Mouse (Mus musculus) heart, embryonic 11.5 days (tissue): ENCODE measurements at regions not wholly inside any gene's neighbourhood (a gene's known extent, or its start where the extent isn't known, plus 50 kb on each side); places are given as distances from the start of the nearest gene placed in this dataset.

Experiments used
- ATAC-seq: fragments of 200-750 bp; cut with Nextera tagmentation; replicated peaks from 2 replicates; pipeline ENCODE4 v1.8.0; 2017; ENCODE audit warnings: moderate library complexity; ENCODE audit not compliant: insufficient number of reproducible peaks, low FRiP score, low TSS enrichment
- H3K27ac ChIP-seq: fragments of 300-500 bp; sonication (generic); 2 replicates; pipeline ENCODE4 v1.5.1; 2014; ENCODE audit warnings: mild to moderate bottlenecking, low read depth, low read length
- H3K27me3 ChIP-seq: fragments of 300-500 bp; sonication (generic); 2 replicates; pipeline ENCODE4 v1.6.1; 2014; ENCODE audit warnings: mild to moderate bottlenecking, low read length, mixed read lengths; ENCODE audit not compliant: control insufficient read depth, insufficient read depth
- H3K36me3 ChIP-seq: fragments of 300-500 bp; sonication (generic); 2 replicates; pipeline ENCODE4 v1.6.1; 2014; ENCODE audit warnings: mild to moderate bottlenecking, low read length, moderate library complexity, mixed read lengths; ENCODE audit not compliant: control insufficient read depth, insufficient read depth
- H3K4me1 ChIP-seq: fragments of 300-500 bp; sonication (generic); 2 replicates; pipeline ENCODE4 v1.6.1; 2014; ENCODE audit warnings: low read length; ENCODE audit not compliant: control insufficient read depth, insufficient read depth
- H3K4me2 ChIP-seq: fragments of 300-500 bp; sonication (generic); 2 replicates; pipeline ENCODE4 v1.6.1; 2014; ENCODE audit warnings: mild to moderate bottlenecking, moderate library complexity
- H3K4me3 ChIP-seq: fragments of 300-500 bp; sonication (generic); 2 replicates; pipeline ENCODE4 v1.5.1; 2014; ENCODE audit warnings: low read depth, low read length
- H3K9ac ChIP-seq: fragments of 300-500 bp; sonication (generic); 2 replicates; pipeline ENCODE4 v1.6.1; 2014; ENCODE audit warnings: mild to moderate bottlenecking, low read depth, low read length, moderate library complexity
- H3K9me3 ChIP-seq: fragments of 300-500 bp; sonication (generic); replicated peaks from 2 replicates; pipeline ENCODE4 v1.6.1; 2016; ENCODE audit warnings: low read length; ENCODE audit not compliant: control insufficient read depth
- WGBS: fragments of 180-500 bp; shearing (Covaris S2); extraction: QIAGEN DNeasy Blood & Tissue Kit; methylation state at CpG from one replicate; pipeline ENCODE4 v1.1.7; 2014; ENCODE audit not compliant: insufficient replicate concordance; 5-methylcytosine and 5-hydroxymethylcytosine counted together

- ATAC-seq: no peak
- WGBS: 34% methylated on average over 7 of the region's 7 CpGs
- no peaks in the 10 kb centered on the region for H3K36me3 ChIP-seq
These were observed 1020.5 kb downstream of the 9330182O14Rik start for GRCm38 (mm10) chr15:41154551-41155151.

GRCm38 (mm10) chr15:41155169-41155638 lies 1021.0 kb downstream of the 9330182O14Rik start:
- H3K4me2 ChIP-seq: peak overlapping the region; percentile 71
- H3K27ac ChIP-seq: peak overlapping the region; percentile 73
- 0 out of 2 replicates have a peak, but pooled peaks have one; percentile 39 for ATAC-seq
- H3K9ac ChIP-seq: peak overlapping the region; percentile 72
- peak overlapping the region; percentile 33 for H3K4me3 ChIP-seq
- WGBS: 9% methylated on average over 16 of the region's 16 CpGs
- no peaks in the 10 kb centered on the region for H3K27me3 ChIP-seq
- peaks cover 9% of the 10 kb centered on the region for H3K4me1 ChIP-seq
- no peaks in the 10 kb centered on the region for H3K36me3 ChIP-seq
- no peaks in the 10 kb centered on the region for H3K9me3 ChIP-seq

More at GRCm38 (mm10) chr15:41154551-41155151, 1020.5 kb downstream of the 9330182O14Rik start:
- H3K27me3 ChIP-seq: no peaks in the 10 kb centered on the region
- peaks cover 9% of the 10 kb centered on the region for H3K4me1 ChIP-seq
- peak overlapping the region; percentile 71 for H3K4me2 ChIP-seq
- H3K27ac ChIP-seq: peak overlapping the region; percentile 73
- H3K9me3 ChIP-seq: no peaks in the 10 kb centered on the region
- H3K9ac ChIP-seq: peak overlapping the region; percentile 72
- H3K4me3 ChIP-seq: peak overlapping the region; percentile 33

- Histone ChIP-seq H3K4me1 (peaks cover 9% of the 10 kb centered on the region), H3K9me3 (no peaks in the 10 kb centered on the region), H3K4me3 (no peak overlapping the region), H3K4me2 (no peak overlapping the region), H3K36me3 (no peaks in the 10 kb centered on the region), H3K27ac (no peak overlapping the region), H3K27me3 (no peaks in the 10 kb centered on the region), H3K9ac (no peak overlapping the region)
- ATAC-seq: no peak
These were observed 1023.6 kb downstream of the 9330182O14Rik start for GRCm38 (mm10) chr15:41157802-41158201.

DNA sequence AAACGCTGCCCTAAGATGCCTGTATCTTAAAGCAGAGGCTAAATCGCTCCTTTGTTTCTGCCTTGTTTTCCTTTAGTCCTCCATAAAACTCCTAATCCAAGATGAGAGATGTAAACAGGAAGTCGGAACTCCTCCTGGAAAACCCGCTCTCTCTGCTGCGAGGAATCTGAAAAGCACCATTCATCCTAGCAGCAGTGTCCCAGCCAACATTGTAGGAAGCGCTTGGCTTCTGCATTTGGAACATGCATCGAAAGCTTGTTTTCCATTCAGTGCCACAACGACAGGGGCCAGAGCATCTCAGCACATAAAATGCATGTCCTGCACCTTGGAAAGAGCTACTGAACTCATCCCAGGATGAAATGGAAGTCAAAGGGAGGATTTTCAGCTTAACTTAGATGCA lies 1028.1 kb downstream of the 9330182O14Rik start:
- 38% methylated on average over 8 of the region's 8 CpGs for WGBS

GRCm38 (mm10) chr15:41162793-41163192 lies 1028.6 kb downstream of the 9330182O14Rik start:
- WGBS: 7% methylated on average over 8 of the region's 8 CpGs
- no peaks in the 10 kb centered on the region for H3K4me1 ChIP-seq
- H3K9ac ChIP-seq: no peak overlapping the region
- no peak overlapping the region for H3K4me3 ChIP-seq
- H3K36me3 ChIP-seq: no peaks in the 10 kb centered on the region
- no peaks in the 10 kb centered on the region for H3K9me3 ChIP-seq
- ATAC-seq: no peak
- H3K27ac ChIP-seq: no peak overlapping the region
- no peak overlapping the region for H3K4me2 ChIP-seq
- H3K27me3 ChIP-seq: no peaks in the 10 kb centered on the region

More for the DNA sequence above, 1028.1 kb downstream of the 9330182O14Rik start:
- ATAC-seq: no peak
- no peaks in the 10 kb centered on the region for H3K27me3 ChIP-seq
- peak overlapping the region; percentile 12; the same call in 1 of the 2 replicates for H3K4me2 ChIP-seq
- no peak overlapping the region for H3K27ac ChIP-seq
- H3K4me3 ChIP-seq: no peak overlapping the region
- no peaks in the 10 kb centered on the region for H3K4me1 ChIP-seq
- no peaks in the 10 kb centered on the region for H3K9me3 ChIP-seq
- no peak overlapping the region for H3K9ac ChIP-seq
- no peaks in the 10 kb centered on the region for H3K36me3 ChIP-seq

GRCm38 (mm10) chr15:41163643-41164358 lies 1029.6 kb downstream of the 9330182O14Rik start:
- no peak overlapping the region; the same call in 1 of the 2 replicates for H3K9ac ChIP-seq
- no peak overlapping the region for H3K27ac ChIP-seq
- H3K9me3 ChIP-seq: no peaks in the 10 kb centered on the region
- H3K36me3 ChIP-seq: no peaks in the 10 kb centered on the region
- no peaks in the 10 kb centered on the region for H3K27me3 ChIP-seq
- no peak for ATAC-seq
- H3K4me2 ChIP-seq: peak overlapping the region; percentile 56
- WGBS: 19% methylated on average over 8 of the region's 8 CpGs
- H3K4me1 ChIP-seq: no peaks in the 10 kb centered on the region
- H3K4me3 ChIP-seq: peak overlapping the region; percentile 35

GRCm38 (mm10) chr15:41165534-41165933 lies 1031.4 kb downstream of the 9330182O14Rik start:
- Histone ChIP-seq H3K9me3 (no peaks in the 10 kb centered on the region), H3K36me3 (no peaks in the 10 kb centered on the region), H3K27ac (no peak overlapping the region), H3K9ac (no peak overlapping the region), H3K4me3 (no peak overlapping the region), H3K27me3 (no peaks in the 10 kb centered on the region), H3K4me1 (no peaks in the 10 kb centered on the region), H3K4me2 (no peak overlapping the region)
- ATAC-seq: no peak
- WGBS: 72% methylated on average over 3 of the region's 3 CpGs

- Histone ChIP-seq H3K4me2 (no peak overlapping the region), H3K36me3 (no peaks in the 10 kb centered on the region), H3K27me3 (no peaks in the 10 kb centered on the region), H3K4me1 (no peaks in the 10 kb centered on the region), H3K27ac (no peak overlapping the region), H3K9me3 (no peaks in the 10 kb centered on the region), H3K9ac (no peak overlapping the region), H3K4me3 (no peak overlapping the region)
- WGBS: 73% methylated on average over 5 of the region's 5 CpGs
- ATAC-seq: no peak
These were observed 1056.6 kb downstream of the 9330182O14Rik start for GRCm38 (mm10) chr15:41190792-41191191.
